Mouse (Mus musculus): ENCODE measurements around the gene Gm49387. TPM values are rescaled to one million over a fixed set of nuclear protein-coding genes. Genes with fewer than 3 reads are reported as not detected.
A peak's percentile ranks its signal among the peaks of the same experiment; 100 is the strongest.

Gm49387 gene
- polyA plus RNA-seq, 1 experiment from 2014 or later = not detected

GRCm38 (mm10) chr14:31668326-31668725 is 27.6 kb upstream of the Gm49387 start:
- Histone ChIP-seq H3K4me3 (replicated peaks) (no peak overlapping the region), H3K9me3 (no peaks in the 10 kb centered on the region), H3K27me3 (no peaks in the 10 kb centered on the region), H3K4me2 (replicated peaks) (no peak overlapping the region), H3K4me1 (replicated peaks) (peaks cover 29% of the 10 kb centered on the region), H3K9ac (replicated peaks) (no peak overlapping the region), H3K27ac (no peak overlapping the region), H3K36me3 (peaks cover 12% of the 10 kb centered on the region; the same call in 1 of the 2 replicates)
- no peak for ATAC-seq
- 83% methylated on average over 13 of the region's 13 CpGs for WGBS

GRCm38 (mm10) chr14:31667741-31668140 is 27.1 kb upstream of the Gm49387 start:
- Histone ChIP-seq H3K27ac (no peak overlapping the region), H3K36me3 (peaks cover 12% of the 10 kb centered on the region; the same call in 1 of the 2 replicates), H3K4me1 (replicated peaks) (peaks cover 35% of the 10 kb centered on the region), H3K9me3 (no peaks in the 10 kb centered on the region), H3K27me3 (no peaks in the 10 kb centered on the region), H3K9ac (replicated peaks) (no peak overlapping the region), H3K4me2 (replicated peaks) (no peak overlapping the region), H3K4me3 (replicated peaks) (no peak overlapping the region)
- whole genome bisulfite sequencing = 88% methylated on average over 6 of the region's 6 CpGs
- ATAC-seq = no peak

DNA sequence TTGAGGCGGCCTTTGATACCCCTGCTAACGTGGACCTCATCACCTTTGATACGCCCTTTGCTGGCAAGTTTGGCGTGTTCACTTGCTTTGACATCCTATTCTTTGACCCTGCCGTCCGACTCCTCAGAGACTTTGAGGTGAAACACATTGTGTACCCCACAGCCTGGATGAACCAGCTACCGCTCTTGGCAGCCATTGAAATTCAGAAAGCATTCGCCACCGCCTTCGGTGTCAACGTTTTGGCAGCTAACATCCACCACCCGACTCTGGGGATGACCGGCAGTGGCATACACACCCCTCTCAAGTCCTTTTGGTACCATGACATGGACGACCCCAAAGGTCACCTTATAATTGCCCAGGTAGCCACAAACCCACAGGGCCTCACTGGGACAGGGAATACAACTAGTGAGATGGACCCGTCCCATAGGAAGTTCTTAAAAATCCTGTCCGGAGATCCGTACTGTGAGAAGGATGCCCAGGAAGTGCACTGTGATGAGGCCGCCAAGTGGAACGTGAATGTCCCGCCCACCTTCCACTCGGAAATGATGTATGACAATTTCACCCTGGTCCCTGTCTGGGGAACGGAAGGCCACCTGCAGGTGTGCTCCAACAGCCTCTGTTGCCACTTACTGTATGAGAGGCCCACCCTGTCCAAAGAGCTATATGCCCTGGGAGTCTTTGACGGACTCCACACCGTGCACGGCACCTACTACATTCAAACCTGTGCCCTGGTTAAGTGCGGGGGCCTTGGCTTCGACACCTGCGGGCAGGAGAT is 26.4 kb upstream of the Gm49387 start:
- Histone ChIP-seq H3K4me3 (replicated peaks) (no peak overlapping the region), H3K27ac (no peak overlapping the region), H3K27me3 (no peaks in the 10 kb centered on the region), H3K36me3 (peaks cover 12% of the 10 kb centered on the region; the same call in 1 of the 2 replicates), H3K9ac (replicated peaks) (no peak overlapping the region), H3K4me2 (replicated peaks) (no peak overlapping the region), H3K4me1 (replicated peaks) (peaks cover 41% of the 10 kb centered on the region), H3K9me3 (no peaks in the 10 kb centered on the region)
- ATAC-seq = no peak
- 95% methylated on average over 28 of the region's 28 CpGs for WGBS

- H3K4me3 ChIP-seq (replicated peaks) = no peak overlapping the region
- ATAC-seq = no peak
- H3K9ac ChIP-seq (replicated peaks) = no peak overlapping the region
- peaks cover 12% of the 10 kb centered on the region; the same call in 1 of the 2 replicates for H3K36me3 ChIP-seq
- no peak overlapping the region for H3K4me2 ChIP-seq (replicated peaks)
- no peak overlapping the region for H3K27ac ChIP-seq
- WGBS = 84% methylated on average over 4 of the region's 4 CpGs
- no peaks in the 10 kb centered on the region for H3K27me3 ChIP-seq
- H3K9me3 ChIP-seq = no peaks in the 10 kb centered on the region
- peaks cover 46% of the 10 kb centered on the region for H3K4me1 ChIP-seq (replicated peaks)
Measured at GRCm38 (mm10) chr14:31665566-31665940, 24.9 kb upstream of the Gm49387 start.

DNA sequence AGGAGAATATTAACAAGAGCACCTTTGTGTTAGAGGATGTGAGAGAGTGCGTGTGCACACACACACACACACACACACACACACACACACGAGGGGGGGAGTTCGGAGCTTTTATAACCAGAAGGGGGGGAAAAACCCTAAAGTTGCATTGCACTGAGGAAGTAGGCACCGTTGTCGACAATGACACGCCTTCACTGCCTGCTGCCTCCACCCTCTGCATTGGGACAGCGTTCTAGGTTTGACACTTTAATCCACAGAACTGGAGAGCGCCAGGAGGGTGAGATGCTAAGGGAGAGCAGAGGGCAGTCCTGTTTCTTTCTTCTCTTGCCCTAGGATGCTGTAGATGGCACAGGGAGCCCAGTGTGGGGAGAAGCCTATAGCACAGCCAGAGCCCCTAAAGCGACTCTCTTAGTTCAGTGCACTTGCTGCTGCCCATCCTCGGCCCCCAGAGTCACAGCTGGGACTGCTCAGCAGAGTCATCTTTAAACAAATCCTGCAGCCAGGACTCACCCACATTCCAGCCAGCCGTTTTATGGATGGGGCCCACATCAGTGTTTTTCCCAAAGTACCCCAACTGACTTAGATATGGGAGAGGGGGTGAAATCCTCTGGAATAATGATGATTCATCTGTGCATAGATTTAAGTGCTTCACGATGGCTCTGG is 24.4 kb upstream of the Gm49387 start:
- H3K9me3 ChIP-seq = no peaks in the 10 kb centered on the region
- no peak overlapping the region for H3K4me3 ChIP-seq (replicated peaks)
- no peak overlapping the region for H3K4me2 ChIP-seq (replicated peaks)
- H3K36me3 ChIP-seq = peaks cover 12% of the 10 kb centered on the region; the same call in 1 of the 2 replicates
- WGBS = 69% methylated on average over 12 of the region's 12 CpGs
- no peak overlapping the region for H3K9ac ChIP-seq (replicated peaks)
- H3K27me3 ChIP-seq = no peaks in the 10 kb centered on the region
- H3K27ac ChIP-seq = peak overlapping the region; percentile 37; the same call in 1 of the 2 replicates
- ATAC-seq = no peak
- H3K4me1 ChIP-seq (replicated peaks) = peaks cover 49% of the 10 kb centered on the region

GRCm38 (mm10) chr14:31664100-31664902 is 23.6 kb upstream of the Gm49387 start:
- no peaks in the 10 kb centered on the region for H3K9me3 ChIP-seq
- no peak for ATAC-seq
- no peak overlapping the region for H3K4me2 ChIP-seq (replicated peaks)
- H3K27ac ChIP-seq = peak overlapping the region; percentile 98; the same call in 1 of the 2 replicates
- peaks cover 12% of the 10 kb centered on the region; the same call in 1 of the 2 replicates for H3K36me3 ChIP-seq
- H3K27me3 ChIP-seq = no peaks in the 10 kb centered on the region
- peaks cover 43% of the 10 kb centered on the region for H3K4me1 ChIP-seq (replicated peaks)
- H3K4me3 ChIP-seq (replicated peaks) = no peak overlapping the region
- WGBS = 61% methylated on average over 18 of the region's 18 CpGs
- H3K9ac ChIP-seq (replicated peaks) = no peak overlapping the region

- WGBS = 93% methylated on average over 13 of the region's 13 CpGs
- H3K9me3 ChIP-seq = no peaks in the 10 kb centered on the region
- H3K4me2 ChIP-seq (replicated peaks) = no peak overlapping the region
- no peak overlapping the region for H3K4me3 ChIP-seq (replicated peaks)
- peak overlapping the region; percentile 98 for H3K27ac ChIP-seq
- peaks cover 38% of the 10 kb centered on the region for H3K4me1 ChIP-seq (replicated peaks)
- no peaks in the 10 kb centered on the region for H3K27me3 ChIP-seq
- no peak overlapping the region for H3K9ac ChIP-seq (replicated peaks)
- no peak for ATAC-seq
- H3K36me3 ChIP-seq = peaks cover 12% of the 10 kb centered on the region; the same call in 1 of the 2 replicates
Measured at GRCm38 (mm10) chr14:31663376-31664099, 22.9 kb upstream of the Gm49387 start.

DNA sequence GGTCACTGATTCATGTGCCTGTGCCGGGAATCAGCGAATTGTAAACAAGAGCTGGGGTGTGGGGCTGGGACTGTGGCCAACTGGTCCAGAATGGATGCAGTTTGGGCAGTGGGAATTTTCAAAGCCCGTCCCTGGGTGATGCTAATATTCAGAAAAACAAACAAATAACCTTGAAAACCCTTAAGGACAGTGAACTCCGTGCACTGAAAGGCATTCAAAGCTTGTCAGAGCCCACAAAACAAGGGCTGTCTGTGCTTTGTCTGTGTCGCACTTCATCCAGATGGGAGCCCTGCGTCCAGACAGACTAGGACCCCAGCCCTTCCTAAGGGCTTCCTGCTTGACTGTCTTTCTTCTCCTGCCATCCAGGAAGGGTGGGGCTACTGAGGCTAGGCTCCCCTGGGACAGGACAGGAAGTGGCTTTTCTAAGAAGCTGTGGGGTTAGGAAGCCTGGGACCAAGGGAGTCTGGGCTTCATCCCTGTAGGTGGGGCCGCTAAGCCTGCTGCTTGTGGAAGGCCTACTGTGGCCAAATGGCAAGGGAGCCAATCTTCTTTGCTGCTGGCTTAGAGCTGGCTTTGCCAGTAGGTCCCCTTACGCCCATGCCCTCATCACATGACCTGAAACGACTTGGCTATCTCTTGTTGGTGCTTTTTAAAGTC is 22.0 kb upstream of the Gm49387 start:
- no peaks in the 10 kb centered on the region for H3K9me3 ChIP-seq
- peak overlapping the region; percentile 98 for H3K27ac ChIP-seq
- H3K9ac ChIP-seq (replicated peaks) = peak overlapping the region; percentile 69
- 32% methylated on average over 9 of the region's 9 CpGs for WGBS
- H3K4me3 ChIP-seq (replicated peaks) = peak overlapping the region; percentile 41
- peak; percentile 62 for ATAC-seq
- H3K4me2 ChIP-seq (replicated peaks) = peak overlapping the region; percentile 61
- H3K4me1 ChIP-seq (replicated peaks) = peaks cover 41% of the 10 kb centered on the region
- H3K36me3 ChIP-seq = peaks cover 10% of the 10 kb centered on the region; the same call in 1 of the 2 replicates
- no peaks in the 10 kb centered on the region for H3K27me3 ChIP-seq

- peak overlapping the region; percentile 41 for H3K4me3 ChIP-seq (replicated peaks)
- H3K9me3 ChIP-seq = no peaks in the 10 kb centered on the region
- peaks cover 4% of the 10 kb centered on the region; the same call in 1 of the 2 replicates for H3K36me3 ChIP-seq
- ATAC-seq = peak; percentile 94
- peaks cover 45% of the 10 kb centered on the region for H3K4me1 ChIP-seq (replicated peaks)
- peak overlapping the region; percentile 98 for H3K27ac ChIP-seq
- H3K4me2 ChIP-seq (replicated peaks) = peak overlapping the region; percentile 61
- no peaks in the 10 kb centered on the region for H3K27me3 ChIP-seq
- 10% methylated on average over 44 of the region's 44 CpGs for WGBS
- H3K9ac ChIP-seq (replicated peaks) = peak overlapping the region; percentile 69
Measured at GRCm38 (mm10) chr14:31661671-31662554, 21.2 kb upstream of the Gm49387 start.

DNA sequence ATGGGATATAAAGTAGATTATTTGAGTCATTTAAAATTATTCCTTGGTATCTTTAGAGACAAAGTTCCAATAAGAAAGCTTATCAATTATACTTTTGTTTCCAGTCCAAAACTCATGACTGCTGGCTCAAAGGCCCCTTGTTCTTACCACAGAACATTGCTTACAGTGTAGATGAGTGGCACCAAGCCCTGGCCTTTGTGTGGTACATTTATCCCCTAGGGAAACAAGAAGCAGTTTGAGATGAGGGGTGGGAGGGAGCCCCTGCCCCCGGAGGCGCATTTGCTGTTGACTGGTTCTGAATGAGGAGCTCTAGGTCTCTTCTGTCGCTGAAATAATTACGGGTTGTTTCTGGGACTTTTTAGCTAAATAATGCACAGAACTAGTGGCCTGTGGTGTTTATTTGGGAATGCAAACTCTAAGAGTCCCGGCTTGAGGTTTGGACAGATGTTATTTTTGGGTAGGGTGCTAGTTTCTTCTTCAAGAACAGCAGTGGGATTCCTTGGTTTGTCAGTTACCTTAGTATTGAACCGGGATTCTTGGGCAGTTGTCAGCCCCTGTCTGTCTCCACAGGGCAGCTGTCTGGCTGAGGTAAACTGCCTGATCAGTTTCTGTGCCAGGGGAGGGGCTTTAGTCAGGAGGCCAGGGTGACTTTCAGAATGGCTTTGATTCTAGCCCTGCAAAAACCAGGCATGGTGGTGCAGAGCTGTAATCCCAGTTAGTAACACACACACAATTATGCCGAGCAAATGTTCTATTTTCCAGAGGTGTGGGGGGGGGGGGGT is 19.8 kb upstream of the Gm49387 start:
- Histone ChIP-seq H3K9me3 (no peaks in the 10 kb centered on the region), H3K4me1 (replicated peaks) (peaks cover 45% of the 10 kb centered on the region), H3K4me2 (replicated peaks) (no peak overlapping the region), H3K27me3 (no peaks in the 10 kb centered on the region), H3K9ac (replicated peaks) (no peak overlapping the region), H3K4me3 (replicated peaks) (no peak overlapping the region), H3K27ac (peak overlapping the region; percentile 98; the same call in 1 of the 2 replicates), H3K36me3 (no peaks in the 10 kb centered on the region)
- ATAC-seq = no peak
- 70% methylated on average over 7 of the region's 7 CpGs for WGBS

Data from midbrain, embryonic 13.5 days (tissue).